Mouse (Mus musculus): ENCODE results near the gene Nanog. TPM values are rescaled to one million over a fixed set of nuclear protein-coding genes. Genes with fewer than 3 reads are reported as not detected.

Nanog gene
- total RNA-seq, 1 experiment from 2014 or later, result not detected

DNA sequence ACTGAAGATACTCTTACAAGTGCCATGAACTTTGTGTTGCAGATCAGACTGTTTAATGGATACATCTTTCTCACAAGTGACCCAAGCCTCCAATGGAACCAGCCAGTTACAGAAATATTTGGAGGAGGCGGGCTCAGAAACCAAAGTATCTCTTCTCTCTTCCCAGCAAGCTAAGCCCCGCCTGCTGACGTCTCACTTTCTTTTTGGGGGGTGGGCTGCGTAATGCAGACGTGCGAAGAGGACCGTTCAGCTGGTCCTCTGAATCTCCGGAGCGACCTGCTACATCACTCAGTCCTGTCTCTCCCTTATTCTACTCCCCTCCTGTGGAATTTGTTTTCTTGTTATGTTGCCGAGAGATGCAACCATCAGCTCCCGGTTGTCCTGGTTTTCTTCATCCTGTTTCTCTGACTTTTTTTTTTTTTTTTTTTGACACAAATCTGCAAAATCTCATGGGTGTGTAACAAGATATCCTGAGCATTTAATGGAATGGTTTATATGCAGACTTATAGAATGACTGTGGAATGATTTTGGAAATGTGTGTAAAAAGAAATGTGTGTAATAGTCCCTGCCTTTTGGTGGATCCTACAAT, 53.8 kb downstream of the Nanog start:
- peak; percentile 13; the same call in 1 of the 2 replicates for ATAC-seq (replicated peaks; ENCODE audit: low read depth, poor library complexity, severe bottlenecking)

DNA sequence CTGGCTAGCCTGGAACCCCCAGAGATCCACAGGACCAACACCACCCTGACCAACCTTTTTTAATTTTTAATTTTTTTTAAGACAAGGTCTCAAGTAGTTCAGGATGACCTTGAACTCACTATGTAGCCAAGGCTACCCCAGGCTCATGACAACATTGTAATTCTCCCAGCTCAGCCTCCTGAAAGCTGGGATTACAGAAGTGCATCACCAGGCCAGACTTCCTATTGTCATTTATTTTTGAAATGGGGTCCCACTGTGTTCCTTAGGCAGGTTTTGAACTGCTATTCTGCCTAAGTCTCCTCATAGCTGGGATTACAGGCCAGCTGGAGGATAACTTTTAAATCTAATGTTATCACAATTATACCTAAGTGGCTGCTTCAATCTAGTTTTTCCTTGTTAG, 54.6 kb downstream of the Nanog start:
- no peak for ATAC-seq (replicated peaks; ENCODE audit: low read depth, poor library complexity, severe bottlenecking)

DNA sequence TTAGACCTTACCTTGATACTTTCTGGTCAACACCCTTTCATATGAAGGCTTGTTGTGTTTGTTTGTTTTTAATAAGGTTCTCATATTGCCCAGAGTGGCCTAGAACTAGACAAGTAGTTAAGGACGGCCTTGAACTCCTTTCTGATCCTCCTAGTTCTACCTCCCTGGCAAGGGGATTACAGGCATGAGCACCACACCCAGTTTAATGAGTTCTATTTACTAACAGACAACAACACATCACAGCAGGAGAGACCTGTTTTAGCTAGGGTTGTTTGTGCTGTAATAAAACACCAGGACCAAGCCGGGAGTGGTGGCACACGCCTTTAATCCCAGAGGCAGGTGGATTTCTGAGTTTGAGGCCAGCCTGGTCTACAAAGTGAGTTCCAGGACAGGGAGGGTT, 55.2 kb downstream of the Nanog start:
- ATAC-seq (replicated peaks; ENCODE audit: low read depth, poor library complexity, severe bottlenecking), result no peak

DNA sequence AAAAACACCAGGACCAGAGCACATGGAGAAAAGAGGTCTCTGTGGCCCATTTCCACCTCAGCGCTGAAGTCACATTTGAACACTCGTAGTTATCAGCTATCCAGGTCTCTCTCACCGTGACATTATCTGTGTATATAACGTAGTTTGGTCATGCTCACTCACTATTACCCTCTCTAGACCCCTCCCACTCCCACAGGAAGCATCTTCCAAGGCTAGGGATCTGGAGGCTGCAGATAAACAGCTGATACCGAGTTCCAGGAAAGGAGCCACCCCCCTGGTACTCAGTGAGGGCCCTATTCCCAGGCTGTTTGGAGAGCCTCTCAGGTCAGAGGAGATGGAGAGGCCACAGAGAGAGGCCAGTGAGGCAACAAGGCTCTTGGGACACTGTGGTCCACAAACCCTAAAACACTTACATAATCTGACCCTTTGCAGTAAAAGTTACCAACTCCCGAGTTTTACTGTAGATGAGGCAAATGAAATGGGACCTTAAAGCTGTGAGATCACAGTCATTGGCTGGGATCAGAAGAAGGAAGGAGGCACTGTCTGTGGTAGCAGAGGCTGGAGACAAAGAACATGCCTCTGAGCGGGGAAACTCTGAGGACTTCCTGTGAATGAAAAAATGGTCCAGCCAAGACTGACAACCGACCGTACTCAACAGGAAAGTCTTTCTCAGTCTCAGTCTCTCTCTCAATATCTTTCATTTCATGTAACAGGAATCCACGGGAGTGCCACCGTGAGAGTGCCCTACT, 55.8 kb downstream of the Nanog start:
- ATAC-seq (replicated peaks; ENCODE audit: low read depth, poor library complexity, severe bottlenecking), result peak; percentile 22

DNA sequence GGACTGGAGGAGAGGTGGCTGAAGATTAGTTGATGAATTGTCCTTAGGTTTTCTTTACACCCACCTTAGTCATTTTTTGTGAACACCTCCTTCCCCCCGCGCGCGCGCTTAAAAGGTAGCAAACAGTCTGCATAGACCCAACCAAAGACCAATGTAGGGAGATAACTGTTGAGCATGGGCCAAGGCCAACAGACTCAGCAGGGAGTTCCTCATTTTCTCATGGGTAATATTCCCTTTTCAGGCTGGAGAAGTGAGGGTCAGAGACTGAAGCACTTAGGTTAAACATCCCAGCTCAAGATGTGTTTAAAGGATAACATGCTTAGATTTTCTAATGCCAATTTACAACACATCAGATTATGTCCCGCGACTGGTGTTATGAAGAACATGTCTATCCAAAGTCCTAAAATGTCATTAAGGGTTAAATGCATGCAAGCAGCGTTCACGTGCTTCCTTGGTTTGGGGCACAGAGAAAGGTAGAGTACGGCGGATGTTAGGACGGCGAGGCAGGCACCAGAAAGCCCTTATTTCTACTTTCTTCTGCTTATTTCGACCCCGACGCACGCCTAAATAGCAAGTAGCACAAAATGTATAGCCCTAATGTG, 56.7 kb downstream of the Nanog start:
- peak; percentile 43 for ATAC-seq (replicated peaks; ENCODE audit: low read depth, poor library complexity, severe bottlenecking)

Other genes starting within 250 kb of the Nanog start
- not detected in 2 replicates for gene Rimklb, start 208.7 kb upstream of the Nanog start, total RNA-seq (2017)
- gene Mfap5, start 201.6 kb upstream of the Nanog start, total RNA-seq (2017), result not detected in 2 replicates
- gene Aicda, start 153.7 kb upstream of the Nanog start, total RNA-seq (2017), result not detected in 2 replicates
- 13.3 and 14.2 TPM in 2 replicates for gene Apobec1, start 105.0 kb upstream of the Nanog start, total RNA-seq (2017)
- 4.1 and 5.6 TPM in 2 replicates for gene Gdf3, start 97.4 kb upstream of the Nanog start, total RNA-seq (2017)
- not detected in 2 replicates for gene Dppa3, start 81.1 kb upstream of the Nanog start, total RNA-seq (2017)
- 21.6 and 24.4 TPM in 2 replicates for gene Slc2a3, start 94.2 kb downstream of the Nanog start, total RNA-seq (2017)
- gene Foxj2, start 112.4 kb downstream of the Nanog start, total RNA-seq (2017), result 6.4 and 6.7 TPM in 2 replicates
- not detected in 2 replicates for gene C3ar1, start 148.7 kb downstream of the Nanog start, total RNA-seq (2017)
- 10.1 and 13.3 TPM in 2 replicates for gene Necap1, start 167.0 kb downstream of the Nanog start, total RNA-seq (2017)
- gene Clec4a1, start 214.4 kb downstream of the Nanog start, total RNA-seq (2017), result 0.87 TPM in 1 of 2 replicates, not detected in the other
- gene Clec4a3, start 245.0 kb downstream of the Nanog start, total RNA-seq (2017), result 7.4 TPM in 1 of 2 replicates, not detected in the other

Measured in common myeloid progenitor, adult 5-6 weeks (primary cell).